Mouse (Mus musculus) heart, postnatal 0 days (tissue): ENCODE measurements around the gene Zfp108.

ENCODE experiments used
- CTCF ChIP-seq: IDR thresholded peaks from 2 replicates; pipeline ENCODE4 v1.5.1; 2016; ENCODE audit warnings: antibody characterized with exemption, control low read depth, low read depth
- EP300 ChIP-seq: IDR thresholded peaks from 2 replicates; pipeline ENCODE4 v1.6.1; 2016; ENCODE audit warnings: antibody characterized with exemption, low read depth

GRCm38 (mm10) chr7:24268176-24269155, 13.9 kb downstream of the Zfp108 start:
- TF ChIP-seq CTCF (no peak), EP300 (no peak)
